Comparison of ENCODE assay signal across 9 mouse cellular contexts in genomic region chr9:117192093-117192492, GRCm38 (mm10).
DNase-seq lines count a peak whose midpoint lies in the region; ATAC-seq and TF ChIP-seq lines count a peak whose summit lies in the region.
"Had no signal": no experiment of that assay in that cellular context is flagged by ENCODE, and none has a peak within 500 bp of the region (broad histone marks: within the 10 kb centered on the region; RNA-seq: fewer than 3 reads in every experiment).

No protein-coding gene starts in this region.

- no peaks in the 10 kb centered on the region for H3K27me3 ChIP-seq in heart, embryonic 11.5 days (ENCODE audit: control insufficient read depth, insufficient read depth, low read length)
- H3K27me3 ChIP-seq in forebrain, postnatal 0 days (ENCODE audit: insufficient read depth, low read length): peaks cover 4% of the 10 kb centered on the region; the same call in 1 of the 2 replicates
- H3K27me3 ChIP-seq: megakaryocyte, embryonic 14.5 days had no signal

- no peak overlapping the region for H3K4me2 ChIP-seq in heart, embryonic 11.5 days
- H3K4me2 ChIP-seq in forebrain, postnatal 0 days (ENCODE audit: low read depth): no peak overlapping the region

- TF ChIP-seq CTCF in forebrain, postnatal 0 days (IDR thresholded peaks at IDR 0.05; ENCODE audit: low read depth): no peak

- H3K9me3 ChIP-seq in heart, embryonic 11.5 days (replicated peaks; ENCODE audit: control insufficient read depth, low read length): no peaks in the 10 kb centered on the region
- H3K9me3 ChIP-seq in forebrain, postnatal 0 days (ENCODE audit: low read length): no peaks in the 10 kb centered on the region

- H3K4me3 ChIP-seq in heart, embryonic 11.5 days (ENCODE audit: low read depth, low read length): no peak overlapping the region
- H3K4me3 ChIP-seq in forebrain, postnatal 0 days (ENCODE audit: low read depth, low read length): no peak overlapping the region
- H3K4me3 ChIP-seq: megakaryocyte, embryonic 14.5 days had no signal

- DNase-seq in heart, postnatal 36 days: no peak
- DNase-seq in NIH3T3 (ENCODE audit: low read depth): peak; percentile 70
- peak; percentile 83 for DNase-seq in forebrain, postnatal 0 days
- peak; percentile 45 for DNase-seq in layer of hippocampus, adult 9-11 months
- no peak for DNase-seq in thymus, postnatal 36 days
- no peak for DNase-seq in cerebellum, postnatal 25 days
- DNase-seq in gastrocnemius, adult 18-20 months (ENCODE audit: low spot score): no peak

- intact Hi-C loops in heart, postnatal 36 days (cut with DNase I): loop anchor here (5.0 kb wide), 1 partner anchor 60 kb away; no protein-coding TSS in a partner anchor

- peak overlapping the region; percentile 76 for H3K27ac ChIP-seq in heart, embryonic 11.5 days (ENCODE audit: low read depth, low read length)
- peak overlapping the region; percentile 36; the same call in 1 of the 2 replicates for H3K27ac ChIP-seq in forebrain, postnatal 0 days (ENCODE audit: low read depth, low read length)

- H3K9ac ChIP-seq in heart, embryonic 11.5 days (ENCODE audit: low read depth, low read length): no peak overlapping the region
- H3K9ac ChIP-seq in forebrain, postnatal 0 days: no peak overlapping the region

- ATAC-seq in heart, embryonic 11.5 days (replicated peaks; ENCODE audit: insufficient number of reproducible peaks, low FRiP score, low TSS enrichment): no peak
- peak; percentile 71 for ATAC-seq in forebrain, postnatal 0 days

- 0 out of 2 replicates have a peak, but pooled peaks cover 3% of the 10 kb centered on the region for H3K36me3 ChIP-seq in heart, embryonic 11.5 days (ENCODE audit: control insufficient read depth, insufficient read depth, low read length)
- no peaks in the 10 kb centered on the region for H3K36me3 ChIP-seq in forebrain, postnatal 0 days (ENCODE audit: insufficient read depth)

- 69% methylated on average over 15 of the region's 15 CpGs for WGBS in heart, embryonic 11.5 days (ENCODE audit: insufficient replicate concordance)
- 26% methylated on average over 15 of the region's 15 CpGs for WGBS in forebrain, postnatal 0 days

- peaks cover 12% of the 10 kb centered on the region for H3K4me1 ChIP-seq in heart, embryonic 11.5 days (ENCODE audit: control insufficient read depth, insufficient read depth, low read length)
- peaks cover 6% of the 10 kb centered on the region for H3K4me1 ChIP-seq in forebrain, postnatal 0 days (ENCODE audit: insufficient read depth)
- H3K4me1 ChIP-seq: megakaryocyte, embryonic 14.5 days had no signal

Comparison
In these comparisons a context has a peak if more than half of its experiments do, and no peak if none do; other contexts are left out.
1. DNase-seq: peak in NIH3T3 (single experiment), forebrain, postnatal 0 days (single experiment) and layer of hippocampus, adult 9-11 months (single experiment); none in heart, postnatal 36 days (0 of 2), thymus, postnatal 36 days (0 of 2), cerebellum, postnatal 25 days (0 of 2) and gastrocnemius, adult 18-20 months (single experiment).